Mouse (Mus musculus): Measurements from ENCODE around the gene Cdh23. TPM values are rescaled to one million over a fixed set of nuclear protein-coding genes. Genes with fewer than 3 reads are reported as not detected.

Gene Cdh23
- polyA plus RNA-seq, 1 experiment from 2014 or later = 0.26 TPM

GRCm38 (mm10) chr10:60539164-60539914 lies 157.0 kb downstream of the Cdh23 start:
- no peak overlapping the region for H3K4me2 ChIP-seq (replicated peaks; ENCODE audit: low read depth)
- H3K27me3 ChIP-seq (replicated peaks; ENCODE audit: control insufficient read depth, insufficient read depth, low read length) = 0 out of 2 replicates have a peak, but pooled peaks cover 2% of the 10 kb centered on the region
- WGBS = 75% methylated on average over 18 of the region's 18 CpGs
- no peak for TF ChIP-seq CTCF (IDR thresholded peaks at IDR 0.05; ENCODE audit: low read depth)
- no peak overlapping the region for H3K4me3 ChIP-seq (ENCODE audit: low read depth, low read length)
- no peaks in the 10 kb centered on the region for H3K36me3 ChIP-seq (ENCODE audit: control insufficient read depth, insufficient read depth)
- no peak for ATAC-seq
- H3K27ac ChIP-seq (ENCODE audit: low read depth, low read length) = no peak overlapping the region
- H3K4me1 ChIP-seq (replicated peaks; ENCODE audit: control insufficient read depth, insufficient read depth, low read length) = no peaks in the 10 kb centered on the region
- no peak overlapping the region for H3K9ac ChIP-seq (ENCODE audit: low read depth, low read length)
- no peaks in the 10 kb centered on the region for H3K9me3 ChIP-seq (ENCODE audit: control insufficient read depth)

- 0 out of 2 replicates have a peak, but pooled peaks cover 2% of the 10 kb centered on the region for H3K27me3 ChIP-seq (replicated peaks; ENCODE audit: control insufficient read depth, insufficient read depth, low read length)
- no peak for ATAC-seq
- H3K4me1 ChIP-seq (replicated peaks; ENCODE audit: control insufficient read depth, insufficient read depth, low read length) = no peaks in the 10 kb centered on the region
- no peak overlapping the region for H3K4me3 ChIP-seq (ENCODE audit: low read depth, low read length)
- no peak overlapping the region for H3K9ac ChIP-seq (ENCODE audit: low read depth, low read length)
- H3K9me3 ChIP-seq (ENCODE audit: control insufficient read depth) = no peaks in the 10 kb centered on the region
- H3K36me3 ChIP-seq (ENCODE audit: control insufficient read depth, insufficient read depth) = no peaks in the 10 kb centered on the region
- TF ChIP-seq CTCF (IDR thresholded peaks at IDR 0.05; ENCODE audit: low read depth) = no peak
- no peak overlapping the region for H3K27ac ChIP-seq (ENCODE audit: low read depth, low read length)
- peak overlapping the region; percentile 30; the same call in 1 of the 2 replicates for H3K4me2 ChIP-seq (replicated peaks; ENCODE audit: low read depth)
- 12% methylated on average over 14 of the region's 14 CpGs for WGBS
Observed at GRCm38 (mm10) chr10:60536098-60536811, 160.0 kb downstream of the Cdh23 start.

- H3K27ac ChIP-seq (ENCODE audit: low read depth, low read length) = no peak overlapping the region
- no peaks in the 10 kb centered on the region for H3K4me1 ChIP-seq (replicated peaks; ENCODE audit: control insufficient read depth, insufficient read depth, low read length)
- H3K4me3 ChIP-seq (ENCODE audit: low read depth, low read length) = no peak overlapping the region
- H3K9me3 ChIP-seq (ENCODE audit: control insufficient read depth) = no peaks in the 10 kb centered on the region
- no peaks in the 10 kb centered on the region for H3K36me3 ChIP-seq (ENCODE audit: control insufficient read depth, insufficient read depth)
- no peak overlapping the region for H3K4me2 ChIP-seq (replicated peaks; ENCODE audit: low read depth)
- 76% methylated on average over 4 of the region's 4 CpGs for WGBS
- H3K9ac ChIP-seq (ENCODE audit: low read depth, low read length) = no peak overlapping the region
- no peak for TF ChIP-seq CTCF (IDR thresholded peaks at IDR 0.05; ENCODE audit: low read depth)
- 0 out of 2 replicates have a peak, but pooled peaks cover 2% of the 10 kb centered on the region for H3K27me3 ChIP-seq (replicated peaks; ENCODE audit: control insufficient read depth, insufficient read depth, low read length)
- ATAC-seq = no peak
Observed at GRCm38 (mm10) chr10:60532502-60532901, 163.8 kb downstream of the Cdh23 start.

- no peaks in the 10 kb centered on the region for H3K36me3 ChIP-seq (ENCODE audit: control insufficient read depth, insufficient read depth)
- H3K27me3 ChIP-seq (replicated peaks; ENCODE audit: control insufficient read depth, insufficient read depth, low read length) = 0 out of 2 replicates have a peak, but pooled peaks cover 2% of the 10 kb centered on the region
- H3K4me1 ChIP-seq (replicated peaks; ENCODE audit: control insufficient read depth, insufficient read depth, low read length) = no peaks in the 10 kb centered on the region
- no peak overlapping the region for H3K27ac ChIP-seq (ENCODE audit: low read depth, low read length)
- no peaks in the 10 kb centered on the region for H3K9me3 ChIP-seq (ENCODE audit: control insufficient read depth)
- no peak overlapping the region for H3K4me3 ChIP-seq (ENCODE audit: low read depth, low read length)
- no peak for ATAC-seq
- peak; percentile 85 for TF ChIP-seq CTCF (IDR thresholded peaks at IDR 0.05; ENCODE audit: low read depth)
- 38% methylated on average over 2 of the region's 2 CpGs for WGBS
- H3K9ac ChIP-seq (ENCODE audit: low read depth, low read length) = no peak overlapping the region
- no peak overlapping the region for H3K4me2 ChIP-seq (replicated peaks; ENCODE audit: low read depth)
Observed at GRCm38 (mm10) chr10:60531349-60531748, 164.9 kb downstream of the Cdh23 start.

GRCm38 (mm10) chr10:60530633-60531032 lies 165.7 kb downstream of the Cdh23 start:
- Histone ChIP-seq H3K4me2 (replicated peaks; ENCODE audit: low read depth) (no peak overlapping the region), H3K36me3 (ENCODE audit: control insufficient read depth, insufficient read depth) (no peaks in the 10 kb centered on the region), H3K9me3 (ENCODE audit: control insufficient read depth) (no peaks in the 10 kb centered on the region), H3K9ac (ENCODE audit: low read depth, low read length) (no peak overlapping the region), H3K27ac (ENCODE audit: low read depth, low read length) (no peak overlapping the region), H3K4me1 (replicated peaks; ENCODE audit: control insufficient read depth, insufficient read depth, low read length) (no peaks in the 10 kb centered on the region), H3K27me3 (replicated peaks; ENCODE audit: control insufficient read depth, insufficient read depth, low read length) (0 out of 2 replicates have a peak, but pooled peaks cover 2% of the 10 kb centered on the region), H3K4me3 (ENCODE audit: low read depth, low read length) (no peak overlapping the region)
- WGBS = 66% methylated on average over 10 of the region's 10 CpGs
- no peak for ATAC-seq
- TF ChIP-seq CTCF (IDR thresholded peaks at IDR 0.05; ENCODE audit: low read depth) = no peak

- Histone ChIP-seq H3K36me3 (ENCODE audit: control insufficient read depth, insufficient read depth) (no peaks in the 10 kb centered on the region), H3K27me3 (replicated peaks; ENCODE audit: control insufficient read depth, insufficient read depth, low read length) (no peaks in the 10 kb centered on the region)
- ATAC-seq = no peak
Observed at GRCm38 (mm10) chr10:60527949-60528348, 168.3 kb downstream of the Cdh23 start.

More at GRCm38 (mm10) chr10:60527949-60528348, 168.3 kb downstream of the Cdh23 start:
- H3K9ac ChIP-seq (ENCODE audit: low read depth, low read length) = no peak overlapping the region
- no peaks in the 10 kb centered on the region for H3K9me3 ChIP-seq (ENCODE audit: control insufficient read depth)
- H3K4me1 ChIP-seq (replicated peaks; ENCODE audit: control insufficient read depth, insufficient read depth, low read length) = no peaks in the 10 kb centered on the region
- no peak overlapping the region for H3K4me2 ChIP-seq (replicated peaks; ENCODE audit: low read depth)
- WGBS = 76% methylated on average over 7 of the region's 7 CpGs
- H3K27ac ChIP-seq (ENCODE audit: low read depth, low read length) = no peak overlapping the region
- TF ChIP-seq CTCF (IDR thresholded peaks at IDR 0.05; ENCODE audit: low read depth) = no peak
- no peak overlapping the region for H3K4me3 ChIP-seq (ENCODE audit: low read depth, low read length)

All from intestine, postnatal 0 days (tissue).